Mouse (Mus musculus): ENCODE measurements around the gene Tbx10.
"Not testable (repeated sequence)": the region's sequence is repeated elsewhere in the genome, so short reads cannot be mapped to it uniquely, and the experiment has no call there.

The Tbx10 gene

GRCm38 (mm10) chr19:4003112-4003511, 10.6 kb downstream of the Tbx10 start, which contains the start of gene Doc2g:
Doc2g (plus strand) TSS chr19:4003313.
- intact Hi-C loops (cut with DNase I), result no loop called here

DNA sequence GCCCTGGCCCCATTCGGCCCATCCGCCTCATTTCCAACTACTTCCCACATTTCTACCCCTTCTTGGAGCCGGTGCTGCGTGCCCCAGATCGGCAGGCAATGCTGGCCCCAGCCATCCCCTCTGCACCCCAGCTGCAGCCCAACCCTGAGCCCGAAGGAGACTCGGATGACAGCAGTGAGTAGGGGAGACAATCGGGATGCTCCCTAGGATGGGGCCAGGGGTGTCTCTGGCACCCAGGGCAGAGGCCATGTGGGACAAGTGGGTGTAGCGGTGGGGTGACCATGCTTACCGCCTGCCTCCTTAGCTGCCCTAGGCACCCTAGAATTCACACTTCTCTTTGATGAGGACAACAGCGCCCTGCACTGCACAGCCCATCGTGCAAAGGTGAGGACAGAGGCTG, 11.1 kb downstream of the Tbx10 start:
- intact Hi-C loops (cut with DNase I), result no loop called here

- intact Hi-C loops (cut with DNase I), result no loop called here
These were observed 11.8 kb downstream of the Tbx10 start for GRCm38 (mm10) chr19:4004331-4004730.

DNA sequence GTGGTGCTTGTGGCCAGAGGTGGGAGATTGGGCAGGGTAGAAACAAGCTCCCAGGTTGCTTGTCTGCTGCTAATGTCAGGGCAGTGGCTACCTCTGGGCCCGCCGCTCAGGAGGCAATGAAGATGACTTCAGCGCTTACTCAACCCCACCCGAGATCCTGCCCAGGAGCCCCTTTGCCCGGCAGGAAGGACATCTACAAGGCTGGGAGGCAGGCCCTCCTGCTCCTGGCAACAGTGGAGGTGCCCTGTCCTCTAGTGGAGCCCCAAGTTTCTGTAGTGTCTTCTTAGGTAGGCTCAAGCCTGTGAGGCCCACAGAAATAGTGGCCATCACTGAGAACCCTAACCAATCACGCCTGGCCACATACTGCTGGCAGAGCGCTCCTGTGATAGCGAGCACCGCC, 12.5 kb downstream of the Tbx10 start:
- intact Hi-C loops (cut with DNase I), result no loop called here

- intact Hi-C loops (cut with DNase I), result no loop called here
These were observed 13.4 kb downstream of the Tbx10 start for GRCm38 (mm10) chr19:4005971-4006370.

DNA sequence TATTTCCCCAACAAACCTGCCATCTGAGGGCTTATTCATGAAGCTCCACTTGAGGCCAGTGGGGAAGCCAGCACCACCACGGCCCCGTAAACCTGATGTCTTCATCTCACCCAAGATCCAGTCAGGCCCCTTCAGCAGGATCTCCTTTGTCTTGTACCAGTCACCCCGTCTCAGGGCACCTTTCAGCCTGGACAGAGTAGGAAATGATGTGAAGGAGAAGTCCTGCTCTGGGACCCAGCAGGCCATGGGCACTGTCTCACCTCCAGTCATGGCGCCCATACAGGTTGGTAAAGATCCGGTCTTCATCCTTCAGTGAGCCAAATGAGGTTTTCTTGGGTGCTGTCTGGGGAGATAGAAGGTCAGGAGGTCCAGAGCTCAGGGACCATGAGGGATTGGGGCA, 18.5 kb downstream of the Tbx10 start:
- intact Hi-C loops (cut with DNase I), result no loop called here

- intact Hi-C loops (cut with DNase I), result loop anchor here (2.0 kb wide), 1 partner anchor 66 kb away; no protein-coding TSS in a partner anchor
These were observed 20.0 kb downstream of the Tbx10 start, which contains the start of gene Ndufv1 for GRCm38 (mm10) chr19:4012432-4013022. Ndufv1 (minus strand) TSS chr19:4012806.

- intact Hi-C loops (cut with DNase I), result loop anchor here (2.0 kb wide), 1 partner anchor 66 kb away; no protein-coding TSS in a partner anchor
These were observed 20.5 kb downstream of the Tbx10 start for GRCm38 (mm10) chr19:4013066-4013465.

- intact Hi-C loops (cut with DNase I), result no loop called here
These were observed 22.2 kb downstream of the Tbx10 start for GRCm38 (mm10) chr19:4014802-4015201.

DNA sequence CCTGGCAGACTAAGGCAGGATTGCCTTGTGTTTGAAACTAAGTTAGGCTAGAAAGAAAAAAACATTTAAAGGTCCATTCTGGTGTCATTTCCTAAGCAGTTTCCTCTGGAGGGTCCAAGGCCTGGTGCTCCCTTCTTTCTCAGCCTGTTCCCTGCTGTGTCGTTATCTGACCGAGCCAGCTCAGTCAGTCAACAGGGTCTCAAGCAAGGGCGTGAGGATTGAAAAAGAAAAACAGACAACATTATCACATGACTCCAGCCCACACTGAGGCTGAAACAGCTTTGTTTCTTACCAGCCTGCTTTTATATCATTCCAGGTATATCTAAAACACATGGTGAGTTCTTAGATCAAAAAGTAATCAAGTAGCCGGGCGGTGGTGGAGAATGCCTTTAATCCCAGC, 23.1 kb downstream of the Tbx10 start:
- intact Hi-C loops (cut with DNase I), result no loop called here

DNA sequence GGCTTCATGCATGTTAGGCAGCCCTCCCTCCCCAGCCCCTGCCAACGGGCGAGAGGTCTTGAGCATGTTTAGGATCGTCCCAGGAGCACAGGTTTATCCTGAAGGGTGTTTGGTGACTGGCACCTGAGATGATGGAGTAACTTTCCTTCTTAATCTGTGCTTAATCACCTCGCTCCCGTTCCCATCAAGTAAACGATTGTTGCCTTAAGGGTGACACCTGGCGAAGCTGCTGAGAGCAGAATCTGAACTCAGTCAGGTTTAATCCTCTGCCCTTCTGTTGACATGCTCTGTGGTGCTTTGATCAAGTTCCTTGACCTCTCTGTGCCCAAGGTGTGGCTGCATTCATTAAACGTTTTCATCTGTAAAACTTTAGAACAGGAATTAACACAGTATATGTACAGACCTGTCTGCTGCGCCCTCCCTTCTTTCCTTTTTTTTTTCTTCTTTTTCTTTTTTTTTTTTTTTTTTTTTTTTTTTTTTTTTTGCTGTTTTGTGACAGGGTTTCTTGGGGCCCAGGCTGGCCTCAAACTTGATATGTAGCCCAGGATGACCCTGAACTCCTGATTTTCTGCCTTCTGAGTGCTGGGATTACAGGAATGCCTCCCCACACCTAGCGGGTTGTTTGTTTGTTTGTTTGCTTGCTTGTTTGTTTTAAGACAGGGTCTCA, 25.5 kb downstream of the Tbx10 start:
- intact Hi-C loops (cut with DNase I), result no loop called here

DNA sequence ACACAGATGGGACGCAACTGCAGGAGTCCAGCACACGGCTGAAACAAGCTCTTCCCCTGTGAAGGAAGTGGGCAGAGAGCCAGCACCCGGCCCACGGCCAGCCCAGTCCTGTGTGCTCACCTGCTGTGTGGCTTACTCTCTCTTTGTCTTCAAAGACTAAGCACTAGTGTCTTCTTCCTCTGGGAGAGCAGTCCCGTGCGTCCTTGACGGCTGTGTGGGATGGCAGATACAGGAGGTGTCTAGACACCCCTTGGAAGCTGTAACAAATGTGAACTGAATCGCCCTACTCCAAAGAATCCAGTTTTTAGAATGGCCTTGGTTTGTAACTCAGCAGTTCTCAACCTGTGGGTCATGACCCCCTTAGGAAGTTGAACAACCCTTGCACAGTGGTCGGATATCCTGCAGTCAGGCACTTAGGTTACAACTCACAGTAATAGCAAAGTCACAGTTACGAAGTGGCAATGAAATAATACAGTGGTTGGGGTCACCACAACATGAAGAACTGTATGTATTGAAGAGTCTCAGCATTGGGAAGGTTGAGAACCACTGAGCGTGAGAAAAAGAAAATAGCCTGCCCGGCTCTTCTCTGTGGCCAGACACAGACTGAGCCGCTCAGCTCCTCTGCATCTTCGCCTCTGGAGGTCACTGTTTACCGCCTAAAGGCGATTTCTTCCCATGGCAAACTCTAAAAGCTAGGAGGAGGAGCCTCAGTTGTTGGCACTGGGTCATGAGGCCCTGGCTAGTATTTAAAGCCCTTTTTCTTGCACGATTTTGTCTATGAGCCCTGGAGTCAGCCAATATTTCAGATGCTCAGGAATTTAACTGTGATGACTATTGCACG, 26.4 kb downstream of the Tbx10 start:
- intact Hi-C loops (cut with DNase I), result loop anchor here (1.0 kb wide), 1 partner anchor 28 kb away; no protein-coding TSS in a partner anchor

- intact Hi-C loops (cut with DNase I), result no loop called here
These were observed 30.6 kb downstream of the Tbx10 start for GRCm38 (mm10) chr19:4023185-4023584.

GRCm38 (mm10) chr19:4027576-4027975, 35.0 kb downstream of the Tbx10 start:
- intact Hi-C loops (cut with DNase I), result no loop called here

- intact Hi-C loops (cut with DNase I), result no loop called here
These were observed 40.1 kb downstream of the Tbx10 start for GRCm38 (mm10) chr19:4032668-4033067.

DNA sequence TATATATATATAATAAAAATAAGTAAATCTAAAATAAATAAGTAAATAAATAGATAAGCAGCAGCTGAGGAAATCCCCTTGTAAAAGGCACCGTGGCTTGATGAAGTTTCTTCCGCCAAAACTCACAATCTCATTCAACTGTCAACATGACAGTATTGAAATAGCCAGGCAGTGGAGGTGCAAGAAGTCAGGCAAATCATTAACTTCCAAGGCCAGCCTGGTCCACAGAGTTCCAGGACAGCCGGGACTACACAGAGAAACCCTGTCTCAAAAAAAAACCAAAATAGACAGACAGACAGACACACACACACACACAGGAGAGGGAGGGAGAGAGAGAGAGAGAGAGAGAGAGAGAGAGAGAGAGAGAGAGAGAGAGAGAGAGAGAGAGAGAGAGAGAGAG, 40.7 kb downstream of the Tbx10 start:
- intact Hi-C loops (cut with DNase I), result no loop called here

DNA sequence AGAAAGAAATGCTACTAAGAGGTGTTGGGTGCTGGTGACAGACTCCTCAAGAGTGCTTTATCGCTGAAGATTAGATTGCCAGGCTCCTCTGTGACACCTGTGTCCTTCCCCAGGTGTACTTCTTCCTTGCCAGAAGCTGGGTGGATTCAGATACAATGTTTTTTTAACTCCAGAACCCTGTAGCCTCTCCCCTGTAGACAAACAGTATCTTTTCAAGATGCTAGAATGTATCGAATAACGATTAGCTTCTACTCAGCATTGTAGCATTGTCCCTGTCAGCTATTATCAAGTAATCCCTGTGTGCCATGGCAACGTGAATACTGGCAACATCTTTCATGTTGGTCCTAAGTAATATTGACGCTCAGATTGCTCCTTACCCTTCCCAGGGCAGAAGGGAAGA, 41.2 kb downstream of the Tbx10 start:
- intact Hi-C loops (cut with DNase I), result no loop called here

DNA sequence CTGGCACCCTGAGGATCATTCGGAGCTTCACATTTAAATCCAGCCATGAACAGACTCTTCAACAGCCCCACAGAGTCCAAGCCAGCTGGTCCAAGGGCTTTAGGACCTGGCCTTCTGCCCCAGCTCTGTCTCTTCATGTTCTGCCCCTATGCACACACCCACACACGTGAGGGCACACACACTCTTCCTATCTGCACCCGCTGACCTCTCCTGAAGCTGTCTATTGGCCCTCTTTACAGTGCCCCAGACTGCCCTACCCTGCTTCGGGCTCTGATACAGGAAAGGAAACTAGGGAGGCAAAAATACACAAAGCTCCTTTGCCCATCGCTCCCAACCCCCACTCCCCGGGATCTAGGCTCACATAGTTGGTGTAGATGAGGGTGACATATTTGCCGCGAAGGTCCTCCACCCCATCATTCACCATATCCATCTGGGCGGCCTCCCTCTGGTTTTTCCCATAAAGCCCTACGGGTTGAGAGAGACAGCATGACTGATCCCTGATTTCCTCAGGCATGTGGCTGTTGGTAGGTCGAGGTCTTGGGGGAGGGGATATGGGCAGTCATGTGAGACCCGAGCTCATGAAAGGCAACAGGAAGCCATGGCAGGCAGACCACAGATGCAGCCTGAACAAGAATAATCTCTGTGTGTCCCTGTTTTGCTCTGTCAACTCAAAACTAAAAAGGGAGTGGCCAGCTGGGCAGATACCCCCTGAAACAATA, 43.9 kb downstream of the Tbx10 start:
- intact Hi-C loops (cut with DNase I), result no loop called here

DNA sequence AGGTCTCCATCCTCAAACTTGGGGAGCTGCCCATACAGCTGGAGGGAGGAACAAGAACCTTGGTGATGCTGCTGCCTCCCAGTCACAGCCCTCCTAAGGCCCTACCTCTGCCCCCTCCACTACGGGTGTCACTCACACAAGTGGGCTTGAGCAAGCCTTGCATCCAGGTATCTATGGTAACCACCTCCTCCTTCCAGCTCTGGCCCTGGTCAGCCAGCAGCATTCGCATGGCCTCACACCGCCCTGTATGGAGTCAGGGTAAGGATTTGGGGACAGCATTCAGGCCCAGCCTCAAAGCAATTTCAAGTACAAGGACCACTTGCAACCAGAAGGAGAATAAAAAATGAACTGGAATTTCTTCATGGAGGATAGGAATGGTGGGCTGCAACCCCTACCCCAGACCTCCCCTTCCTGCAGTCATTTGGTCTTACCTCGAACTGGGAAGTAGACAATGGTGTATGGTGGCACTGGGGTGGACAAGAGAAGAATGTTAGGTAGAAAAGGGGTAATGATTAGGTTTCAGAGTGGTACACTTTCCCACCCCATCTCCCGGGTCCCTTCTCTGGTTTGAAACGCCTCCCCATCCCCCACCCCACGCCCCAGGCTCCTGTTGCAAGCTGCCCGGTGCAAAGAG, 44.7 kb downstream of the Tbx10 start:
- intact Hi-C loops (cut with DNase I), result not testable (repeated sequence)

GRCm38 (mm10) chr19:4037788-4038232, 45.3 kb downstream of the Tbx10 start, which contains the start of gene Gstp1:
Gstp1 (minus strand) TSS chr19:4037985.
- intact Hi-C loops (cut with DNase I), result no loop called here

- intact Hi-C loops (cut with DNase I), result not testable (repeated sequence)
These were observed 48.4 kb downstream of the Tbx10 start for GRCm38 (mm10) chr19:4040941-4041340.
